Mouse (Mus musculus): ENCODE results near the gene Tmem151b. TPM values are rescaled to one million over a fixed set of nuclear protein-coding genes. Genes with fewer than 3 reads are reported as not detected.
A peak's percentile ranks its signal among the peaks of the same experiment; 100 is the strongest.

Tmem151b gene
- total RNA-seq, 2 experiments from 2014 or later: 120 to 121 TPM

GRCm38 (mm10) chr17:45550253-45550652 is 776 bp upstream of the Tmem151b start:
- intact Hi-C loops (cut with DNase I): loop anchor here (1.0 kb wide), 1 partner anchor 34 kb away; no protein-coding TSS in a partner anchor
- no peak for DNase-seq (ENCODE audit: low spot score in 2 of 2)

- peak; percentile 55 to 64 for DNase-seq (ENCODE audit: low spot score in 2 of 2)
- intact Hi-C loops (cut with DNase I): no loop called here
Observed at GRCm38 (mm10) chr17:45548541-45549512, 650 bp downstream of the Tmem151b start.

- intact Hi-C loops (cut with DNase I): no loop called here
- DNase-seq (ENCODE audit: low spot score in 2 of 2): no peak
Observed at GRCm38 (mm10) chr17:45547461-45548190, 1.9 kb downstream of the Tmem151b start.

- intact Hi-C loops (cut with DNase I): no loop called here
- peak in 1 of 2 experiments; percentile 29 for DNase-seq (ENCODE audit: low spot score in 2 of 2)
Observed at GRCm38 (mm10) chr17:45546941-45547340, 2.5 kb downstream of the Tmem151b start.

- intact Hi-C loops (cut with DNase I): no loop called here
- peak in 1 of 2 experiments; percentile 55 for DNase-seq (ENCODE audit: low spot score in 2 of 2)
Observed at GRCm38 (mm10) chr17:45545278-45545961, 4.1 kb downstream of the Tmem151b start.

- peak; percentile 27 to 61 for DNase-seq (ENCODE audit: low spot score in 2 of 2)
Observed at GRCm38 (mm10) chr17:45544873-45545277, 4.6 kb downstream of the Tmem151b start.

GRCm38 (mm10) chr17:45544001-45544872 is 5.2 kb downstream of the Tmem151b start:
- no peak for DNase-seq (ENCODE audit: low spot score in 2 of 2)
- intact Hi-C loops (cut with DNase I): no loop called here

More at GRCm38 (mm10) chr17:45544873-45545277, 4.6 kb downstream of the Tmem151b start:
- intact Hi-C loops (cut with DNase I): no loop called here

- intact Hi-C loops (cut with DNase I): no loop called here
- DNase-seq (ENCODE audit: low spot score in 2 of 2): no peak
Observed at GRCm38 (mm10) chr17:45543115-45543514, 6.4 kb downstream of the Tmem151b start.

GRCm38 (mm10) chr17:45542705-45543104 is 6.8 kb downstream of the Tmem151b start:
- no peak for DNase-seq (ENCODE audit: low spot score in 2 of 2)
- intact Hi-C loops (cut with DNase I): no loop called here

- intact Hi-C loops (cut with DNase I): no loop called here
- no peak for DNase-seq (ENCODE audit: low spot score in 2 of 2)
Observed at GRCm38 (mm10) chr17:45542129-45542528, 7.3 kb downstream of the Tmem151b start.

GRCm38 (mm10) chr17:45539664-45540063 is 9.8 kb downstream of the Tmem151b start:
- peak in 1 of 2 experiments; percentile 60 for DNase-seq (ENCODE audit: low spot score in 2 of 2)

GRCm38 (mm10) chr17:45538394-45538793 is 11.1 kb downstream of the Tmem151b start:
- DNase-seq (ENCODE audit: low spot score in 2 of 2): no peak
- intact Hi-C loops (cut with DNase I): no loop called here

More at GRCm38 (mm10) chr17:45539664-45540063, 9.8 kb downstream of the Tmem151b start:
- intact Hi-C loops (cut with DNase I): no loop called here

GRCm38 (mm10) chr17:45536264-45536663 is 13.2 kb downstream of the Tmem151b start:
- intact Hi-C loops (cut with DNase I): no loop called here
- DNase-seq (ENCODE audit: low spot score in 2 of 2): no peak

- no peak for DNase-seq (ENCODE audit: low spot score in 2 of 2)
- intact Hi-C loops (cut with DNase I): no loop called here
Observed at GRCm38 (mm10) chr17:45532896-45533295, 16.6 kb downstream of the Tmem151b start.

- peak; percentile 83 to 86 for DNase-seq (ENCODE audit: low spot score in 2 of 2)
- intact Hi-C loops (cut with DNase I): no loop called here
Observed at GRCm38 (mm10) chr17:45530346-45530782, 19.1 kb downstream of the Tmem151b start.

GRCm38 (mm10) chr17:45526571-45526970 is 22.9 kb downstream of the Tmem151b start:
- no peak for DNase-seq (ENCODE audit: low spot score in 2 of 2)
- intact Hi-C loops (cut with DNase I): no loop called here

GRCm38 (mm10) chr17:45524961-45525360 is 24.5 kb downstream of the Tmem151b start:
- intact Hi-C loops (cut with DNase I): no loop called here

GRCm38 (mm10) chr17:45523263-45523662 is 26.2 kb downstream of the Tmem151b start, which contains the start of gene Tcte1:
Gene Tcte1, plus strand, starts transcription at chr17:45523434.
- no peak for DNase-seq (ENCODE audit: low spot score in 2 of 2)
- intact Hi-C loops (cut with DNase I): no loop called here

More at GRCm38 (mm10) chr17:45524961-45525360, 24.5 kb downstream of the Tmem151b start:
- DNase-seq (ENCODE audit: low spot score in 2 of 2): no peak

- no peak for DNase-seq (ENCODE audit: low spot score in 2 of 2)
- intact Hi-C loops (cut with DNase I): no loop called here
Observed at GRCm38 (mm10) chr17:45520136-45520535, 29.3 kb downstream of the Tmem151b start.

All from left cerebral cortex, postnatal 36 days (tissue).